Mouse (Mus musculus): ENCODE data around the gene Slc5a5. TPM values are rescaled to one million over a fixed set of nuclear protein-coding genes. Genes with fewer than 3 reads are reported as not detected.
"Not testable (repeated sequence)": the region's sequence is repeated elsewhere in the genome, so short reads cannot be mapped to it uniquely, and the experiment has no call there.

Slc5a5 gene
- polyA plus RNA-seq, 1 experiment: 3.0 TPM

GRCm38 (mm10) chr8:70896316-70897020 lies 3.9 kb upstream of the Slc5a5 start:
- peak overlapping the region; percentile 61 for H3ac ChIP-seq (ENCODE audit: control insufficient read depth, insufficient read length)
- peaks cover 21% of the 10 kb centered on the region for H3K36me3 ChIP-seq (ENCODE audit: control insufficient read depth, insufficient read depth)
- H3K79me2 ChIP-seq (ENCODE audit: control insufficient read depth, insufficient read depth): peaks cover 18% of the 10 kb centered on the region
- peak overlapping the region; percentile 98 for H3K4me3 ChIP-seq
- H3K4me2 ChIP-seq (ENCODE audit: low read depth): peak overlapping the region; percentile 97
- no peaks in the 10 kb centered on the region for H3K27me3 ChIP-seq (ENCODE audit: control insufficient read depth, insufficient read depth, insufficient read length)
- no peak for TF ChIP-seq E2F4 (IDR thresholded peaks at IDR 0.05; ENCODE audit: insufficient read depth)
- TF ChIP-seq CEBPB (IDR thresholded peaks at IDR 0.05; ENCODE audit: insufficient read depth, poor library complexity, severe bottlenecking): no peak
- peak; percentile 45 for TF ChIP-seq POLR2AphosphoS2 (IDR thresholded peaks at IDR 0.05; ENCODE audit: insufficient read length, low read depth)
- TF ChIP-seq POLR2A (IDR thresholded peaks at IDR 0.05; ENCODE audit: insufficient read length, low read depth): peak; percentile 16

DNA sequence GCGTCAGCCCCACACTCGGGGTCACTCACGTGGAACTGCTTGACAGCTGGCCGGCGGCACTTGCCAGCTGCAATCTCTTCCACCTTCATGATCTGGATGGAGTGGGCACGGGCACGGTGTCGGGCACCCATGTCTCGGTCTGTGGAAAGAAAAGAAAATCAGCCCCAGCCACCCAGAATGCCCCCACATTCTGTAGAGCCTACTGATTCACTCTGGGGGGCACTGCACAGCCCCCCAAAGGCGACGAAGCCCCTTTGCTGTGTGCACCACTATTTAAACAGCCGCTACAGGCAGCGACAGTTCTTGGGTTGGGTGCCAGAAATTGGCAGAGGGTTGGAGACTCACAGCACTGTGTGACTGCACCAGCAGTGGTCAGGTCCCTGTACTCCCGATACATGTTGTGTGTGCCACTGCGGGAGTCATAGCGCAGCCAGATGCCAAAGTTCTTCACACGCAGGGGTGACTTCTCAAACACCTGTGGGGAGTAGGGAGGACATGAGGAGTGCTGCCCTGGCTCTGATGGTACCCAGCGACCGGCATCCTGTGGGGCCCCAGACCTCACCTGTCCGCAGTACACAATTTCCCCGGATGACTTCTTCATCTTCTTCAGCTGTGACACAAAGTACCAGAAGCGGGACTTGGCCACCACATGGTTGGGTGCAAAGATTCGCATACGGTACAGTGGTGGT lies 3.2 kb upstream of the Slc5a5 start:
- Histone ChIP-seq H3K4me3 (peak overlapping the region; percentile 98), H3K4me2 (ENCODE audit: low read depth) (peak overlapping the region; percentile 97), H3ac (ENCODE audit: control insufficient read depth, insufficient read length) (peak overlapping the region; percentile 61), H3K79me2 (ENCODE audit: control insufficient read depth, insufficient read depth) (peaks cover 18% of the 10 kb centered on the region), H3K36me3 (ENCODE audit: control insufficient read depth, insufficient read depth) (peaks cover 21% of the 10 kb centered on the region)
- TF ChIP-seq POLR2A (IDR thresholded peaks at IDR 0.05; ENCODE audit: insufficient read length, low read depth): peak; percentile 24
- not testable (repeated sequence) for H3K27me3 ChIP-seq (ENCODE audit: control insufficient read depth, insufficient read depth, insufficient read length)

GRCm38 (mm10) chr8:70894771-70895545 lies 2.4 kb upstream of the Slc5a5 start:
- peaks cover 21% of the 10 kb centered on the region for H3K36me3 ChIP-seq (ENCODE audit: control insufficient read depth, insufficient read depth)
- H3K4me3 ChIP-seq: peak overlapping the region; percentile 98
- no peak overlapping the region for H3K4me2 ChIP-seq (ENCODE audit: low read depth)
- H3ac ChIP-seq (ENCODE audit: control insufficient read depth, insufficient read length): no peak overlapping the region
- H3K27me3 ChIP-seq (ENCODE audit: control insufficient read depth, insufficient read depth, insufficient read length): no peaks in the 10 kb centered on the region
- H3K79me2 ChIP-seq (ENCODE audit: control insufficient read depth, insufficient read depth): peaks cover 18% of the 10 kb centered on the region
- TF ChIP-seq E2F4 (IDR thresholded peaks at IDR 0.05; ENCODE audit: insufficient read depth): no peak
- TF ChIP-seq POLR2A (IDR thresholded peaks at IDR 0.05; ENCODE audit: insufficient read length, low read depth): no peak
- no peak for TF ChIP-seq MAX (IDR thresholded peaks at IDR 0.05; ENCODE audit: low read depth)
- no peak for TF ChIP-seq POLR2AphosphoS2 (IDR thresholded peaks at IDR 0.05; ENCODE audit: insufficient read length, low read depth)
- no peak for TF ChIP-seq MYOD1 (IDR thresholded peaks at IDR 0.05; ENCODE audit: control insufficient read depth in 1 of 3, insufficient read length in 2 of 3, low read depth in 2 of 3)
- no peak for TF ChIP-seq SRF (IDR thresholded peaks at IDR 0.05; ENCODE audit: control insufficient read depth, insufficient read length, low read depth)
- no peak for TF ChIP-seq TCF3 (IDR thresholded peaks at IDR 0.05; ENCODE audit: insufficient read length, low read depth)
- no peak for TF ChIP-seq CEBPB (IDR thresholded peaks at IDR 0.05; ENCODE audit: insufficient read depth, poor library complexity, severe bottlenecking)
- no peak for TF ChIP-seq USF1 (IDR thresholded peaks at IDR 0.05; ENCODE audit: low read depth)
- TF ChIP-seq REST (IDR thresholded peaks at IDR 0.05; ENCODE audit: insufficient read depth, insufficient read length): no peak
- TF ChIP-seq MYOG (IDR thresholded peaks at IDR 0.05; ENCODE audit: control insufficient read depth in 1 of 3, insufficient read depth in 1 of 3, insufficient read length in 2 of 3, low read depth in 2 of 3): no peak
- no peak for TF ChIP-seq TCF12 (IDR thresholded peaks at IDR 0.05; ENCODE audit: insufficient read depth, poor library complexity, severe bottlenecking)

- TF ChIP-seq CEBPB (IDR thresholded peaks at IDR 0.05; ENCODE audit: insufficient read depth, poor library complexity, severe bottlenecking) (no peak), USF1 (IDR thresholded peaks at IDR 0.05; ENCODE audit: low read depth) (no peak), SRF (IDR thresholded peaks at IDR 0.05; ENCODE audit: control insufficient read depth, insufficient read length, low read depth) (no peak), TCF3 (IDR thresholded peaks at IDR 0.05; ENCODE audit: insufficient read length, low read depth) (no peak), MYOG (IDR thresholded peaks at IDR 0.05; ENCODE audit: control insufficient read depth in 1 of 3, insufficient read depth in 1 of 3, insufficient read length in 2 of 3, low read depth in 2 of 3) (no peak), REST (IDR thresholded peaks at IDR 0.05; ENCODE audit: insufficient read depth, insufficient read length) (no peak)
- Histone ChIP-seq H3K4me3 (no peak overlapping the region), H3K4me2 (ENCODE audit: low read depth) (no peak overlapping the region), H3K36me3 (ENCODE audit: control insufficient read depth, insufficient read depth) (peaks cover 21% of the 10 kb centered on the region), H3K27me3 (ENCODE audit: control insufficient read depth, insufficient read depth, insufficient read length) (no peaks in the 10 kb centered on the region), H3K79me2 (ENCODE audit: control insufficient read depth, insufficient read depth) (peaks cover 18% of the 10 kb centered on the region), H3ac (ENCODE audit: control insufficient read depth, insufficient read length) (no peak overlapping the region)
Measured at GRCm38 (mm10) chr8:70894385-70894720, 1.8 kb upstream of the Slc5a5 start.

DNA sequence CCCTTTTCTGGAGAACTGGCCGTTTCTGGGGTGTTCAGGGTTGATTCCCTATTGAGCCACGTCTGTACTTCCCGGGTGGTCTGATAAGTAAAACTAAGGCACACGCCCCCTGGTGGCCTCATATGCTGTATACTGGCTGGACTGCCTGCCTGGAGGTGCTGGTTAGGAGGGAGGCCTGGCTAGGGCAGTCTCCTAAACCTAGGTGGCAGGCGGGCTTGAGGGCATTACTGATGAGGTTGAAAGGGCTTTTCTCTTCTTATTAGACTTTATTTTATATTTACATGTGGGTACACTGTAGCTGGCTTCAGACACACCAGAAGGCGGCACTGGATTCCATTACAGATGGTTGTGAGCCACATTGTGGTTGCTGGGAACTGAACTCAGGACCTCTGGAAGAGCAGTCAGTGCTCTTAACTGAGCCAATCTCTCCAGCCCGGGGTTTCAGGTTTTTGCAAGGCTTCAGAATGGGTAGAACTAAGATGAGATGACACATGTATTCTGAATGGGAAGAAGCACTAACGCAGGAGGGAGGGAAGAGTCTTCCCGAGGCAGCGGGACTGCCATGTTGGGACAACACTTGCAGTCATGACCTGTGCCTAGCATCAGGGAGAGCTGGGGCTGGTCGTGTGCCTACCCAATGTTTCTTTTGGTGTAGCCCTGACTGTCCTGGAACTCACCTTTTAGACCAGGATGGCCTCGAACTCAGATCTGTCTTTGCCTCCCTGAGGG lies 1.3 kb upstream of the Slc5a5 start:
- H3K4me3 ChIP-seq: no peak overlapping the region
- H3K79me2 ChIP-seq (ENCODE audit: control insufficient read depth, insufficient read depth): peaks cover 18% of the 10 kb centered on the region
- H3K4me2 ChIP-seq (ENCODE audit: low read depth): no peak overlapping the region
- TF ChIP-seq POLR2AphosphoS2 (IDR thresholded peaks at IDR 0.05; ENCODE audit: insufficient read length, low read depth) (peak; percentile 87), MAX (IDR thresholded peaks at IDR 0.05; ENCODE audit: low read depth) (no peak)
- H3K36me3 ChIP-seq (ENCODE audit: control insufficient read depth, insufficient read depth): peaks cover 21% of the 10 kb centered on the region
- H3K27me3 ChIP-seq (ENCODE audit: control insufficient read depth, insufficient read depth, insufficient read length): no peaks in the 10 kb centered on the region
- no peak overlapping the region for H3ac ChIP-seq (ENCODE audit: control insufficient read depth, insufficient read length)
